Mouse (Mus musculus) left cerebral cortex, postnatal 14 days (tissue): Measurements from ENCODE around the gene Rfwd3. TPM values are rescaled to one million over a fixed set of nuclear protein-coding genes. Genes with fewer than 3 reads are reported as not detected.
"Not testable (repeated sequence)": the region's sequence is repeated elsewhere in the genome, so short reads cannot be mapped to it uniquely, and the experiment has no call there.

Experiments
- DNase-seq, 2 experiments: peaks; one replicate each; pipeline ENCODE4 v3.0.0; 2021 to 2022; ENCODE audit warnings: low spot score in 2 of 2, mixed read lengths in 1 of 2
- intact Hi-C: fragments of 180-260 bp; cut with DNase I; formaldehyde crosslinking; loops from one replicate; pipeline ENCODE4 v1.15.1; 2025
- long read RNA-seq, 2 experiments: library from polyadenylated mRNA; stranded (forward); transcript quantifications; one replicate each; pipeline ENCODE4 v2.0.0; 2021
- total RNA-seq, 2 experiments: library from RNA; stranded (reverse); gene quantifications; 2 replicates each; pipeline ENCODE4 v1.2.3; 2021

The Rfwd3 gene
- total RNA-seq = 10 to 100 TPM; 18.2 TPM
- long read RNA-seq, experiment 1, full-length matches to known transcripts = 8 of 12 reads
- long read RNA-seq, experiment 1, partial matches to known transcripts = 3 of 12 reads
- long read RNA-seq, experiment 1, other reads (novel, unspliced or antisense) = 1 of 12 reads
- long read RNA-seq, experiment 2, full-length matches to known transcripts = 7 of 8 reads
- long read RNA-seq, experiment 2, partial matches to known transcripts = 1 of 8 reads
- long read RNA-seq, experiment 2, other reads (novel, unspliced or antisense) = 0 of 8 reads

DNA sequence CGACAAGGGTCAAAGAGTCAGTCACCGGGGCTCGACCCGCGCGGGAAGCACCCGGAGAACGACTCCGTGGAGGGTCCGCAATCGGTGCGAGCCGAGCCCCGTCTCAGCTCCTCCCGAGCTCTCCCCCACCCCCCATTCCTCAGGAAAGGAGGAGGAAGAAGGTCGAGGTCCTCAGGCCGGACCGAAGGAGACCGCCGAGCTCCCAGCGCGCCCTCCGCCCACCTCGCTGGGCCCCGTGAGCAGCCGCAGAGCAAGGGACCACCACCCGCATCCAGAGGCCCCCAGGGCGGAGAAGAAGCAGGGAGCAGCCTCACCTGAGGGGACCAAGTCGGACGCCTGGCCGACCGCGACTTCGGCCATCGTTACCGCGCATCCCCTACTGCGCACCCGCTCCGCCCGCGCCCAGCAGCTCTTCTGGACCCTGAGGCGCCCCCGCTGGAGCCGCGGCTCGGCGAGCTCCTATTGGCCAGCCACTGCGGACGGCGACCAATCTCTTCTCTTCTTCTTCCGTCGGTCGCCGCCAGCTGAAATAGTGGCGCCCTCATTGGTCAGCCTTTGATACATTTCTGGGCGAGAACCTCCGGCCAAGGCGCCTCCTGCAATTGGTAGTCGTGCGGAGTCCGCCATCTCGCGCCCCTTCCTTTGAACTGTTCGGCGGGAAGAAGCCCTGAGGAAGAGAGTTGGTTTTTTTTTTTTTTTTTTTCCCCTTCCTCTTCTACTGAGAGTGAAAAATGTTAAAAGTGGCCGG, at the start of gene Rfwd3:
Gene Rfwd3 (minus strand): TSS at position 402 of the 748 bp plus-strand sequence.
- intact Hi-C loops = no loop called here
- peak; percentile 99 for DNase-seq

DNA sequence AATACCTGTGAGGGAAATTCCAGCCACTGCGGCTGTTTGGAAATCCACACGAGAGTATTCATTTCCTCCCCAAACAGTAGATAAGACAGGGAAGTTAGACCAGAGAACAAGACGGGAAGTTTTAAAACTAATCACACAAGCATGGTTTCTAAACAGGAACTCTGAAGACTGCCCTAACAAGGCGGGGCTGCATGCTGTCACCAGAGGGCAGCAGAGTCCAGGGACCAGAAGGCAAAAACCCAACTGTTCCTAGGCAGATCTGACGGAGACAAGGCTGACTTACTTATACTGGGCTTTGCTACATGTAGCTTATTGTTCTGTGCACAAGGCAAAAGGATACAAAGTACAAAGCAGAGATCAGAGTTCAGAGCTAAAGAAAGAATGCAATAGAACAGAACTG, 43.2 kb upstream of the Rfwd3 start:
- peak; percentile 72 to 87 for DNase-seq
- intact Hi-C loops = loop anchor here (1.0 kb wide), 1 partner anchor 96 kb away; no protein-coding TSS in a partner anchor

DNA sequence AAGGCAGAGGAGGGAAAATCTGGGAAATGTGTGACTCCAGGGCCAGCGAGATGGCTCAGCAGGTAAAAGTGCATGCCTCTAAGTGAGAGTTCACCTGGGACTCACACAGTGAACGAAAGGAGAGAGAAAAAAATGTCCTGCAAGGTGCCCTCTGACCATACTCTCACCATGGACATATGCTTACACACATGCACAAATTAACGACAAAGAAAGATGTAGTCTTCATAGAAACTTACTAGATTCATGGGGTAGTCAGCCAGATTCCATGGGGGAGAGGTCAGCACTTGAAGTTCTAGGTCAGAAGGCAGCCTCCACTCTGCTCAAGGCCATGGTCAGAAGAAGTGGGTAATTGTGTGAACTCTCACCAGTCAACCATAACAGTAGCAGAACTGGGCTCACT, 40.2 kb upstream of the Rfwd3 start:
- intact Hi-C loops = no loop called here
- DNase-seq = no peak

DNA sequence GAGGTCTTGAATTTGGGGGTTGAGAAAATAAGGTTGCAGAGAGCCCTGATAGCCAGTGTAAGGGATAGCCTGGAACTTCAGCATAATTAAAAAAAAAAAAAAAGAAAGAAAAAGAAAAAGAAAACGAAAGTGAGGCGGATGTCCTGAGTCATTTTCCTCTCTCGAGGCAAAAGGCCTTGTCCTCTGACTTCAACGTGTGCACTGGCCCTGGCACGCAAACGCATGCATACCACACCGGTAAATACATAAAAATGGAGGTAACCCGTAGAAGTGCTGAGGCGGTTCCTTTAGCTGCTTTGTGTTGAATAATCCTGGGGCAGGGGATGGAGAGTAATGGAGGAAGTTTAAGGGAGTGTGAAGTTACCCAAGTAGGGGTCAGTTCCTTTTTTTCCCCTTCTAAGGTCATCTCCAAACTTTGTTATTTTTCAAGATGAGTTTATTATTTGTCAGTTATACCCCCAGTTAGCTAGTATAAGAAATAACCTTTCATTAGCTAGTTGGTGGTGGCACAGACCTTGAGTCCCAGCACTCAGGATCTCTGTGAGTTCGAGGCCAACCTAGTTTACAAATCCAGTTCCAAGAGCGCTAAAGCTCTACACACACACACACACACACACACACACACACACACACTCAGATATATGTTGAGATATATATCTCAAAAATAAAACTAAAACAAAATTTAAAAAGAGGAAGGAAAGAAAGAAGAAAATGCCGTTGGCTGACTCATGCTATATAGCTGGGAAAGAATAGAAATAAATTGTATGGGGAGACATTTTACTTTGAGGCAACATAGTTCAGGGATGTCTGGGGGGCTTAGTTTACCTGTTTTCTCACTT, 38.6 kb upstream of the Rfwd3 start:
- no peak for DNase-seq
- intact Hi-C loops = no loop called here

DNA sequence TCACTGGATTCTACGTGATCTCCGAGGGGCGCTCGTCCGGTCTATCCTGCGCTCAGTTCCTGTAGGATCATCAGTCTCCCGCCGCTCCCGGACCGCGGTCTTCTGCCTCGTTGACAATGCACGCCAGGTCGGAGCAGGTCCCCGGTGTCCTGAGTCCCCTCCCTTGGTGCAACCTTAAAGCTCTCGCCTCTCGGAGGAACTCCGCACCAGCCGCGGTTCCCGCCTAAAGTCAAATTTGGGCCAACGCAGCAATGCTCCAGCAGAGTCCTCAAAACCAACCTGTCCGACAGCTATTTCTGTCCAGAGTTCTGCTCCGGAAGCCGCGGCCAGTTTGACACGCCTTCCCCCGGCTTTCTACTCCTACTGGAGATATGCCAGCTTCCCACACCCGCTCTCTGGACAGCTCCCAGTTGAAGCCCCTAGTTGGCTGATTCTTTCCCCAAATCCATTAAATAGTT, 37.9 kb upstream of the Rfwd3 start, which contains the start of gene Mlkl:
Gene Mlkl (minus strand): TSS at position 288 of the 458 bp plus-strand sequence.
- intact Hi-C loops = no loop called here
- DNase-seq = no peak

DNA sequence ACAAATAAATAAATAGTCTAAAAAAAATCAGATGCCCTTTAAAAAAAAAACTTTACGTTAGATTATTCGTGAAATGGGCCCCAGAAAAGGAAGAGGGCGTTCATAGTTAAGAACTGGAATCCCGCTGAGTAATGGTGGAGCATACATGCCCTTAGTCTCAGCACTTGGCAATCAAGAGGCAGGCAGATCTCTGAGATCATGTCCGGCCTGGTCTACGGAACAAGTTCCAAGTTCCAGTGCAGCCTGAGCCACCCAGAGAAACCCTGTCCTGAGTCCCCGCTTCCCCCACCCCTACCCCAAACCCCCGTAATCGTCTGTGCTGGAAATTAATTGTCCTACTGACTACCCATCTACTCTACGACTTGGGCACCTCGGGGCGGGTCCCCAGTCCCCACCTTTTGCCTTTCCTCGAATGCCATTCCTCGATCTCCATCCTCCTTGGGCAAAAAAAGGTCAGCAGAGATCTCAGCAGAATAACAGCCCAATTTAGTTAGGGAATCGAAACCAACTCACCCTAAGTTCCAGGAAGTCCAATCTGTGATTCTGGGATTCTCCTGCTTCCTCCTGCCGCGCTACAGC, 37.4 kb upstream of the Rfwd3 start:
- no peak for DNase-seq
- intact Hi-C loops = no loop called here

DNA sequence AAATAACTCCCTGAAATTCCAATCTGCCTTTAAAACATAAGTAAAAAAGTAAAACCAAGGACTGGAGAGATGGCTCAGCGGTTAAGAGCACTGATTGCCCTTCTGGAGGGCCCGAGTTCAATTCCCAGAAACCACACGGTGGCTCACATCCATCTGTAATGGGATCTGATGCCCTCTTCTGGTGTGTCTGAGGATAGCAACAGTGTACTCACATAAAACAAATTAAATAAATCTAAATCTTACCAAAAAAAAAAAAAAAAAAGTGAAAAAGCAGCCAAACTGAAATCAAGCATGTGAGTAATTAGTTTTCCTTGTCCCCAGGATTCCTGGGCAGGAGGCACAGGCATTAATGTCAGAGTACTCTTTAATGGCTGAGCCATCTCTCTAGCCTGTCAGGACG, 36.7 kb upstream of the Rfwd3 start:
- intact Hi-C loops = no loop called here
- DNase-seq = no peak

DNA sequence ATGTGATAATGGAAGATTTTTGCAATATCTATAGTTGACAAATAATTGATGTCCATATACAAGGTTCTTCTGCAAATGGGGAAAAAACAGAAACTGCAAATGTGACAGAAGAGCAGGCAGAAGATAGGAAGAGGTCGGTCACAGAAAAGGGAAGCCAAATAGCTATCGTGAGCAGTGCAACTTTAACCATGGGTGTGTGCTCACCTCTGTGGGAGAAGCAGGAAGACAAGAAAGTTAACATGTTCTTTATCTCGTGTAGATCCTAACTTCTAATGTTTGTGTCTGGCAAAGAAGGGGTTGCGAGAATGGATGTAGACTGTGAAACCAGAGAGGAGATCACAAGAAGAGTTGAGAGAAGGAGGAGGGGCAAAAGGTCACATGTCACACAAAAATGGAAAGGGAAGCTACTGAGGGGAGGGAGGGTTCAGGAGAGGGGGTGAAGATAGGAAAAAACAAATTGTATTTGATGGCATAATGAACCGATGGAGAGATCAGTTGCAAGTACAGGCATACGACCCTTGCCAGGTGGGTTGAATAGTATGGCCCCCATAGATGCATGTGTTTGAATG, 25.3 kb upstream of the Rfwd3 start:
- no peak for DNase-seq
- intact Hi-C loops = no loop called here

DNA sequence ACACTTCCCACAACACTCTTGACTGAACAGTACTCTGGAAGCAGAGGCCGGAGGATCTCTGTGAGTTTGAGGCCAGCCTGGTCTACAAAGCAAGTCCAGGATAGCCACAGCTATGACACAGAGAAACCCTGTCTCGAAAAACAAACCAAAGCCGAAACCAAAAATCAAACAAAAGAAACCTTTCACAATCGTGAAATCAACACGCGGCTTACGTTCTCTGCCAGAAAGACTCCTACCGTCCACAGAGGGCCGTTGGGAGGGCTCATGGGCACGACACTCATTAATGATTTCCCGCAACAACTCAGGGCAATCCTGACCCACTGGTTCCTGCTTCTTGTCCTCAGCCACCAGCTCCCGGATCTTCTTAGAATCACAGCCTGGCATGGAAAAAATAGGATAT, 14.7 kb upstream of the Rfwd3 start:
- intact Hi-C loops = no loop called here
- DNase-seq = no peak

DNA sequence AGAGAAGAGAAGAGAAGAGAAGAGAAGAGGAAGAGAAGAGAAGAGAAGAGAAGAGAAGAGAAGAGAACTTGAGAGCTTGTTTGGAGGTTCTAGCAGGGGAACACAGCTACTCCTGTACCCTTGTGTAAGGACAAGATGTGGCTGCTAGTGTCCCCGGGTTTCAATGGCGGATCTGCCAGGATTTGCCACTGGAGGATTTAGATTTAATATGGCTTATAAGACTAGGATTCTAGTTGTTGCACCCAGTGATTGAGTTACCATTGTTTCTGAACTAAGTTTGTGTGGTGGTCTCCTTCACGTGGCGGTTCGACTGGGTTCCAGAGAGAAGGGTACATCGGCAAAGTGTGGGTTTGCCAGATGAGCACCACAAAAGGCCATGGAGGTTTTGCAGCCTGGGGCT, 13.9 kb upstream of the Rfwd3 start:
- DNase-seq, intact Hi-C loops: not testable (repeated sequence)

DNA sequence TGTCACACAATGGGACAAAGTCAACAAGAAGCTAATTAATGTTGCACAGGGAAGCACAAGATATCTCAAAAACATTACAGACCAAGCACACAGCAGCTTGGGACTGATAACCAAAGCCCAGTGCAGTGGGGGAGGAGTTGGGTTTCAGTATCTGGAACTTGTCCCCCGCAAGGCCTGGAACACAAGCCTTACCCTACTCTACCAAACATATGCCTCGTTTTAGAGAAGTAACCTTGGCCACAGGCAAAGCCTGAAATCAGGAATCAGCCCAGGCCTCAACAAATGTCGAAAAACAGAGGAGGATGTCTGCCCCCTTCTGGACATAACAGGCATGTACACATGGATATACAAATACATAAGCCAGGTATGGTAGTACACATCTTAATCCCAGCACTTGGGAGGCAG, 12.7 kb upstream of the Rfwd3 start:
- intact Hi-C loops = no loop called here
- no peak for DNase-seq

DNA sequence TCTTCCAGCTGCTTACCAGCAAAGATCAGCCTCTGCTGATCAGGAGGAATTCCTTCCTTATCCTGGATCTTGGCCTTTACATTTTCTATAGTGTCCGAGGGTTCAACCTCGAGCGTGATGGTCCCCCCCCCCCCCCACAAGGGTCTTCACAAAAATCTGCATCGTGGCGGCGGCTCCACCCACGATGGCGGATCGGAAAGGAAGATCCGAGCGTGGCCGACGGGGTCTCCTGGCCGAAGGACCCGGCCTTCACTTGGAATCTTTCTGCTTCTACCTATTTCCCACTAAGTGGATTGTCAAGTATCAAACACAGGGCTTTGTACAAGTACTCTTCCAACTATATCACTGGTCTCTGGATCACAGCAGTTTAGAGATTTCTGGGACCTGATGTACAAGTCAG, 10.0 kb upstream of the Rfwd3 start:
- DNase-seq, intact Hi-C loops: not testable (repeated sequence)

DNA sequence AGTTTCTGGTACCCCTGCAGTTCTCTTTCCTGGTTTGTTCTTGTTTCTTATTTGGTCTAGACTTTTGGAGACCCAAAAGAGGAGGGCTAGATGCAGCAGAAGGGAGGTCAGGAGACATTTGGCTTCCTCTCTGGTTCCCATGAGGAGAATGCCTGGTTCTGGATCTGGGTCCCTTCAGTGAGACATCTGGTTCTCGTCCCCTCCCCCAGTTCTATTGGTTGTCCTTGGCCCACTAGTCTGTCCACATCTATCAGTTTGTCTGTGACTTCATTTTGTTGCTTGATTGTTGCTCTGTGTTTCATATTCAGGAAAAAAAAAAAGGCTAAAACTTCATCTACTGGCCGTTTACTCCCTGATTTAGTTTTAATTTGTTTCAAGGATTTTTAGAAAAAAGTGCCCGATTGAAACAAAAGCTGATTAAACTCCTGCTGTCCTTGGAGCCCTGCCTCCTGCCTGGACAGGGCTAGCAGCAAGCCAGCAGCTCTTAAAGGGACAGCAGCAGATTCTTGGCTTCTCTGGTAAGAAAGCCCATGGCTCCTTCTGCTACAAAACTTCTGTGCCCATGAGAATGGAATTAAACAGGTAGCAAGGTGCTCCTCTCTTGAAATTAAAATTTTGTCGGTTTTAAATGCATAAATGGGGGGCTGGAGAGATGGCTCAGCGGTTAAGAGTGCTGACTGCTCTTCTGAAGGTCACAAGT, 5.2 kb upstream of the Rfwd3 start:
- DNase-seq = no peak
- intact Hi-C loops = no loop called here

DNA sequence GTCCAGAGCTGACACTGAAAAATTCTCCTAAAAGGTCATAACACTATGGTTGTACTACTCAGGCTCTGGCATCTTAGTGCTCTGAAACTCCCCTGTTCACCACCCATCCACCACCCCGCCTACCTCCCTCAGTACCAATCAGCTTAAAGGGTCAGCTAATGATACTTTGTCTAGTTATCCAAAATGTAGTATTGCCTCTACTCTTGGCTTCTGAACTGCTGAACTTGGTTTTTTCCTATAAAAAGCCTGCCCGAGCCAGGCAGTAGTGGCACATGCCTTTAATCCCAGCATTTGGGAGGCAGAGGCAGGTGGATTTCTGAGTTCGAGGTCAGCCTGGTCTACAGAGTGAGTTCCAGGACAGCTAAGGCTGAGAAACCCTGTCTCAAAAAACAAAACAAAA, 4.3 kb upstream of the Rfwd3 start:
- intact Hi-C loops = no loop called here
- DNase-seq = no peak

DNA sequence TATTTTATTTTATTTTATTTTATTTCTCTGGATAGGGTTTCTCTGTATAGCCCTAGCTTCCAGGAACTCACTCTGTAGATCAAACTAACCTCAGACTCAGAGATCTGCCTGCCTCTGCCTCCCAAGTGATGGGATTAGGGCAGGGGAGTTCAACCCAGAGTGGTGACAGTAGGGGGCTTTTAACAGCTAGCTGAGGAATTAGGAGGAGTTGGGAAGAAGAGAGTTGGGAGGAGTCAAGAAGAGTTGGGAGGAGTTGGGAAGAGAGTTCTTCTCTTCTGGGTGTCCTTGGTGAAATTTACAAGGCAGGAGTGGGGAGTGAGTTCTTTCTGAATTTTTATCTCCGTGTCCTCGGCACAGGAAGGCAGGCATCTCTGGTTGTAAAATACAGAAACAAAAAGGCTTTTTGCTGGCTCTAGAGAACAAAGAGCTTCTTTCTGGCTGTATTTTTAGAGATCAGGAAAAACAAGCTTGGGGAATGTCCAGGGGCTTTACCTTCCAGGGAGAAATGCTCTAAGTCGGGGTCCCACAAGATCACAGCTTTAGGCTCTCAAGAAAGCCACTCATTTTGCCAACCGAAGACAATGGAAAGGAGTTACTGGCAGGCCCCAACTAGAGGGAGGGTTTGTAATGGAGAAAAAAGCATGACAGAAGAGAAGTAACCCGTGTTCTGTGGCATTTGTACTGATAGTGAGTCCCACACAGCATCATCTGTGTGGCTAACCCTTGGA, 3.2 kb upstream of the Rfwd3 start:
- DNase-seq, intact Hi-C loops: not testable (repeated sequence)

DNA sequence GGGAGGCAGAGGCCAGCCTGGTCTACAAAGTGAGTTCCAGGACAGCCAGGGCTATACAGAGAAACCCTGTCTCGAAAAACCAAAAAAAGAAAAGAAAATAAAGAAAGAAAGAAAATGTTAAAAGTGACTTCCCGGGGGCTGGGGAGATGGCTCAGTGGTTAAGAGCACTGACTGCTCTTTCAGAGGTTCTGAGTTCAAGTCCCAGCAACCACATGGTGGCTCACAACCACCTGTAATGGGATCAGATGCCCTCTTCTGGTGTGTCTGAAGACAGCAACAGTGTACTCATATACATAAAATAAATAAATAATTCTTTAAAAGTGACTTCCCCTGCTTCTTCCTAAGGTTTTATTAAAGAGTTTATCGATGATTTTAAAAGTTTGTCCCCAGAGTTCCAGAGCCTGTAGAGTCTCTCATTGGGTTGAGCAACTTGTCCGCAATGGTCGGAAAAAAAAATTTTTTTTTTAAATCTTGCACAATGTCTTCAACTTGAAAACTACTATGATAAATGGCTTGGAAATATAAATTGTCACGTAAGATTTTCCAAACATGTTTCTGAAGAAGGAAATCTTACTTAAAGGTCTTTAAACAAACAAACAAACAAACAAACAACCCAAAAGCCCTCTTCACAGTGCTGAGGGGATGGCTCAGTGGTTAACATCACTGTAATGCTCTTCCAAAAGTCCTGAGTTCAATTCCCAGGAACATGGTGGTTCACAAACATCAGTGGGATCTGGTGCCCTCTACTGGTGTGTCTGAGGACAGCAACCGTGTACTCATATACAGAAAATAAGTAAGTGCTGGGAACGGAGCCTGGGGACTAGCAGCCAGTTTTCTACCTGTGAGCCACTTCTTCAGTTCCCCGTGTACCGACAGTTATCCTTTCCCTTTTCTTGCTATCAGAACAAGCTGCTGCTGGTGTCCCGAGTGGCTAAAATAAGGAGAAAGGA, 850 bp upstream of the Rfwd3 start:
- DNase-seq = no peak

DNA sequence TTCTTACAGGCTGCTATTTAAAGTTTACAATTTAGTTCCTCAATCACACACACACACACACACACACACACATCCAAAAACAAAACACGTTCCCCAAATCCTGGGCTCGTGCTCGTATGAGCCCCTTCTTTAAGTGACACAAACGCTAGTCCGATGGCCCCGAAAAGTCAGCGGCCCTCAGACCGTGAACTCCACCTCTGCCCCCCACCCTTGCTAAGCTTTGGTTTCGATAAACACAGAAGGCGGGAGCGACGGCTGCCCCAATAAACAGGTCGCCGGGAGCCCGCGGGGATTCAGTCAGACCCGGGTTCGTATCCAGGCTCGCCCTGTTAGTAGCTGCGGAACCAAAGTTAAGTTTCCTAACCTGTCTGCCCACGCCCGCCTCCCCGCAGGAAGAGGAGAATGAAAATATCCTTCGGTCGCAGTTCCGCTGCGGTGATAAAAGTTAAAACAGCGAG, 630 bp downstream of the Rfwd3 start:
- DNase-seq = peak; percentile 15 to 28
- intact Hi-C loops = no loop called here

More for the DNA sequence above, 850 bp upstream of the Rfwd3 start:
- intact Hi-C loops = no loop called here
